Mouse (Mus musculus): ENCODE results near the gene Fbl.
"Not testable (repeated sequence)": the region's sequence is repeated elsewhere in the genome, so short reads cannot be mapped to it uniquely, and the experiment has no call there.

The Fbl gene

DNA sequence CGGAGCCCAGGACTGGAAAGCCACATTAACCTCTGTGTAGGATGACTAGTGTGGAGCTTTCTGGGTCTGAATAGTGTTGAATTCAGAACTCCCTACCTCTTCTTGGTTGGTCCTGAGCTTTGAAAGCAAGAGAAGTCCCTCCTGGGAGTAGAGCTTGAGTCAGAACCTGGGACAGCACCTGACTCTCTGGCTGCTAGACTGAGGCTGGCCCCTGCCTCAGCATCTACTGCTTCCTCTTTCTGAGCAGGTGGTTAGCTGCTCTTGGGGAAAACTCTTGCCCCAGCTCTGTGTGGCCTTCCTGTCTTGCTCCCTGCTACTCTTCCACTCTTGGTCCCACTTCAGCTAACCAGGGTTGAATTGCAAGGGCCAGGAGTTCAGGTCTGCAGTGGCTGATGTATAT, 22.4 kb downstream of the Fbl start:
- DNase-seq (ENCODE audit: extremely low spot score, low read depth, low spot score), result no peak

DNA sequence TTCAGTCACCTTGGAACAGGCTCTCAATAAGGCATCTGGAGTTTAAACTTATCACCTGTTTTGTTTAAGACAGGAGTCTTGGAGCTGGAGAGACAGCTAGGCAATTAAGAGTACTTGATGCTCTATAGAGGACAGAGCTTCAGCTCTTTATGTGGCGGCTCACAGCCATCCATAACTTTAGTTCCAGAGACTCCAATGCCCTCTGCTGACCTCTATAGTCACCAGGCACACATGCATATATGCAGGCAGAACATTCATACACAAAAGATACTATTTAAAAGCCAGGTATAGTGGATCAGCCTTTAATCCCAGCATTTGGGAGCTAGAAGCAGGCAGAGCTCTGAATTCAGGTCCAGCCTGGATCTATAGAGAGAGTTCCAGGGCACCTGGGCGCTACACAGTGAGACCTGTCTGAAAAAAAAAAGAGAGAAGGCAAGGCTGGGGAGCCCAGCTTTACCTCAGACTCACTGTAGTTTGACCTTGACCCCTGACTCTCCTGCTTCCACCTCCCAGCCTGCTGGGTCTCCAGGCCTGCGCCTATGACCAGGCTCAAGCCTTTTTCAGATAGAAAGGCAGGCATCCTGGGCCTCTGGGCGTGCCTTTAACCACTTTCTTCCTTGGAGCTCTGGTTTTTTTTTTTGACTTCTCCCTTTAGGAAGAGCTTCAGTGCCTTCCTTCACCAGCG, 26.0 kb downstream of the Fbl start:
- DNase-seq (ENCODE audit: extremely low spot score, low read depth, low spot score), result no peak

- DNase-seq (ENCODE audit: extremely low spot score, low read depth, low spot score), result no peak
Measured at GRCm38 (mm10) chr7:28196528-28196927, 27.0 kb downstream of the Fbl start.

GRCm38 (mm10) chr7:28199054-28199453, 29.5 kb downstream of the Fbl start:
- DNase-seq (ENCODE audit: extremely low spot score, low read depth, low spot score), result no peak

GRCm38 (mm10) chr7:28203207-28204108, 33.9 kb downstream of the Fbl start:
- no peak for DNase-seq (ENCODE audit: extremely low spot score, low read depth, low spot score)

DNA sequence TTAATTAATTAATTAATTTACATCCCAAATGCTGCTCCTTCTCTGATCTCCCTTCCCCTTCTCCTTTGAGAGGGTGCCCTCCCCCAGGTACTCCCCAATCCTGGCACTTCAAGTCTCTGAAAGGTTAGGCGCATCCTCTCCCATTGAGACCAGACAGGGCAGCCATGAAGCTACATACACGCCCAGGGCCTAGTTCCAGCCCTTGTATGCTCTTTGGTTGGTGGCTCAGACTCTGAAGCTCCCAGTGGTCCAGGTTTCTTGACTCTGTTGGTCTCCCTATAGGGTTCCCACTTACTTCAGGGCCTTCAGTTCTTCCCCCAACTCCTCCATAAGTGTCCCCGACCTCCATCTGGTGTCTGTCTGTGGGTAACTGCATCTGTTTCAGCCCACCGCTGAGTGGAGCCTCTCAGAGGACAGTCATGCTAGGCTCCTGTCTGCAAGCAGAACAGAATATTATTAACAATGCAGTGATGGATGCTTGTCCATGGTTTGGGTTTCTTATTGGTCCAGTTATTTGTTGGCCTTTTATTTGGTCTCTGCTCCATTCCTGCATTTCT, 36.6 kb downstream of the Fbl start:
- DNase-seq (ENCODE audit: extremely low spot score, low read depth, low spot score), result no peak

DNA sequence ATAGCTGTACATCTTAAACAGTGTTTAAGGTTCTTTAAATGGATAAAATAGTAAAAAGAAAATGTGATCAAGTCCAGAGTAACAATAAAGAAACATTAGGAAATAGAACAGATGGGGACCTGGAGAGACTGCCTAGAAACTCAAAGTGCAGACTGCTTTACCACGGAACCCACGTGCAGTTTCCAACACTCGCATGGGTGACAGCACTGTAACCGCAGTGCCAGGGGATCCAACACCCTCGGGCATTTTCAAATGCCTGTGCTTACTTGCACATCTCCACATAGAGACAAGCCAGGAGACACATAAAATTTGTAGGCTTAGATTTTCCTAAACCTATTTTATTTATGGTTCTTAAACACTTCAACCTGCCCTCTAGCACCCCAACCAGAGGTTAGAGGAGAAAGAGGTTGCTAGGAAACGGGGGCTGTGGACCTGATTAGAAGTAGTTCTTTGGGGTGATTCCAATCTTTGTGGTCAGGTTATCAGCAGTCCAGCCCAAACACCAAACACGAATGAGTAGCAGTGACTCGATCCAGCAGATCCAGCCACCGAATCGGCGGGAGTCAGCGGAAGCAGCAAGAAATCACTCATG, 39.0 kb downstream of the Fbl start:
- no peak for DNase-seq (ENCODE audit: extremely low spot score, low read depth, low spot score)

DNA sequence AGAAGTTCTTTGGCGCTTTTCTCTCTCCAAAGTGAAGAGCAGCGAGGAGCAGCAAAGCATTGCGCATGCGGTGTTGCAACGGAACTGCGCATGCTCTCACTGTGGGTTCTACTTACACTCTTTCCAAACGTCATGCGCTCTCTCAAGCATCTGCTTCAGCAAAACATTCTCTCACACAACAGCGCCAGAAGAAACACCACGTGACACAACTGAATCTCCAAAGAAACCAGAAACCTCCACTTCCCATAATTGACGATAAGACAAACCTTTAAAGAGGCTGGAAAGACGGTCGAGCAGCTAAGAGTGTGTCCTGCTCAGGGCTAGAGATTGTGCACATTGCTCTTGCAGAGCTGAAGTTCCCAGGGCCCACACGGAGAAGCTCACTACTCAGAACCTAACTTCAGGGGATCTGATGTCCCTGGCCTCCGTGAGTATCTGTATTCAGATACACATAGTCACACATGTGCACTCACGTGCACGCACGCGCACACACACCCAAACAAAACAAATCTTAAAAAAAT, 39.5 kb downstream of the Fbl start:
- peak; percentile 41 for DNase-seq (ENCODE audit: extremely low spot score, low read depth, low spot score)

- no peak for DNase-seq (ENCODE audit: extremely low spot score, low read depth, low spot score)
Measured at GRCm38 (mm10) chr7:28210731-28211130, 41.2 kb downstream of the Fbl start.

- no peak for DNase-seq (ENCODE audit: extremely low spot score, low read depth, low spot score)
Measured at GRCm38 (mm10) chr7:28214142-28214541, 44.6 kb downstream of the Fbl start.

GRCm38 (mm10) chr7:28215950-28216349, 46.4 kb downstream of the Fbl start:
- not testable (repeated sequence) for DNase-seq (ENCODE audit: extremely low spot score, low read depth, low spot score)

DNA sequence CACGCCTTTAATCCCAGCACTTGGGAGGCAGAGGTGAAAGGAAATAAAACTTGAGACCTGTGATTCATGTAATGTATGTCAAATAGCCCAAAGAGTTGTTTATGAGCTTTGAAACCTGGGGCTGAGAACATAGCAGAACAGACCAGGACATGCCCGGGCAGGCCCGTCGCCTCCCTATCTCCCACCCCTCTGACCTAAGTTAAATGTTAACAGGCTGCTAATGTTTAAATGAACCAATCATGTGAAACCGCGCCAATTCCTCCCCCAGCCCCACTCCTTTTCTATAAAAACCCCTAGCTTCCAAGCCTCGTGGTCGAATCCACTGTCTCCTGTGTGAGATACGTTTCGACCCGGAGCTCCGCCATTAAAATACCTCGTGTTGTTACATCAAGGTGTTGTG, 48.3 kb downstream of the Fbl start:
- not testable (repeated sequence) for DNase-seq (ENCODE audit: extremely low spot score, low read depth, low spot score)

DNA sequence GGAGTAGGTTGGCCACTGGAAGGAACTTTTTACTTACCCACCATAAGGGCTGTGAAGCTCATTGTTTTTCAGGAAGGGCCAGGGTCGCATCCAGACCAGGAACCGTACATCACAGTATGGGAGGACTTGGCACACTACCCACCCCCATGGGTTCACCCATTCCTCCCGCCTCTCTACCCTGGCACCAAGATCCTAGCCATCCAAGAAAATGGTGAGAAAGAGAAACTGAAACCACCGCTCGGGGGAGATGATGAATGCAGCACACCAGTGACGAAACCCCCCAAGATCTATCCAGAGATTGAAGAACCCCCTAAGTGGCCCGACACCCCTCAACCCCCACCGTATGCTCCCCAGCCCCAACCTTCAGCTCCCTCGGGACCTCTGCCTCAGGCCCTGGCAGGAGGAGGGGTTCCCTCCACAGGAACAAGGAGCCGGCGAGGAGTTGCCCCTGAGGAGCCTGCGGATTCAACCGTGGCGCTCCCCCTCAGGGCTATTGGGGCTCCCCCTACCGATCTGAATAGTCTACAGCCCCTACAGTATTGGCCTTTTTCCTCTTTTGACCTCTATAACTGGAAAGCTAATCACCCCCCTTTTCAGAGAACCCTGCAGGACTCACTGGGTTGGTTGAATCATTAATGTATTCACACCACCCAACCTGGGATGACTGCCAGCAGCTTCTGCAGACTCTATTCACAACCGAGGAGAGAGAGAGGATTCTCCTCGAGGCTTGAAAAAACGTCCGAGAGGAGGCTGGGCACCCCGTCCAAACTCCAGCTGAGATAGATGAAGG, 49.6 kb downstream of the Fbl start:
- DNase-seq (ENCODE audit: extremely low spot score, low read depth, low spot score), result not testable (repeated sequence)

DNA sequence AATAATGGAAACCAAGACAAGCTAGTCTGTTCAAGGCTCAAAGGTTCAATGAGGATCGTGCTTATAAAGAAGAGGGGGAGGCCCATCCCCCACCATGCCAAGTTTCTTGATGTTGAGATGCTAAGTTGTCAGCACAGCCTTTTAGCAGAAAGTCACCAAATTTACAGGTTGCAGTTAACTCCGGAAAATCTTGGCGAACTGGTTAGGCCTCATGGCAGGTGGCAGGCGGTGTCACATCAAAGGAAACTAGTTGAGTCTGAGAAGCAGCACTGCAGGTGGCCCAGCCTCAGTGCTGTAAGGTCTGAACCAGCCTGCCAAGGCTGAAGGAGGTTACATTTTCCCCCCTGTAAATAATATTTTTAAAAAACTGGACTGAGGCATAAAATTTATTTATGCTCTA, 57.3 kb downstream of the Fbl start:
- not testable (repeated sequence) for DNase-seq (ENCODE audit: extremely low spot score, low read depth, low spot score)

DNA sequence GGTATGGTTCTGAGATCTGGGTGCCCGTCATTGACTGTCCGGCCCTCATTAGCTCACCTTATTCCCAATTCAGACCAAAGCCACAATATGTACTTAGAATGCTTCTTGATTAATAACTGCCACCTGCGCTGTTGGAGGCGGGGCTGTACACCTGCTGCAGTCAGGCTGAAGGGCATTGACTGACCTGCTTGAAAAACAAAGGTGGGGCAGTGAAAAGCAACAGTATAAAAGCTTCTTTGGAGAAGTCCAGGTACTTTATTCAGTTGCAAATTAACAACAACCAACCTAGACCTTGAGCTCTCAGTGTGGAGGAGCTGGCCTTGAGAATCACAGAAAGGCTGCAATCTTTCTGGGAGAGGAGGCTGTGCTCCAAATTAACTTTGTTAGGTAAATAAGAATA, 57.9 kb downstream of the Fbl start:
- not testable (repeated sequence) for DNase-seq (ENCODE audit: extremely low spot score, low read depth, low spot score)
